Mouse (Mus musculus) hindbrain, embryonic 10.5 days (tissue): Measurements from ENCODE around the gene Olig2. TPM values are rescaled to one million over a fixed set of nuclear protein-coding genes. Genes with fewer than 3 reads are reported as not detected.

Experiments used
- DNase-seq: peaks from one replicate; pipeline ENCODE4 v3.0.0-alpha.2; 2017; ENCODE audit warnings: low spot score
- H3K27ac ChIP-seq: fragments of 300-500 bp; sonication (generic); 2 replicates; pipeline ENCODE4 v1.5.1; 2016; ENCODE audit warnings: mild to moderate bottlenecking, moderate library complexity
- H3K27me3 ChIP-seq: fragments of 300-500 bp; sonication (generic); 2 replicates; pipeline ENCODE4 v1.6.1; 2016; ENCODE audit warnings: mild to moderate bottlenecking; ENCODE audit not compliant: poor library complexity, insufficient read depth, severe bottlenecking
- H3K36me3 ChIP-seq: fragments of 300-500 bp; sonication (generic); 2 replicates; pipeline ENCODE4 v1.6.1; 2016; ENCODE audit warnings: mild to moderate bottlenecking, moderate library complexity
- H3K4me1 ChIP-seq: fragments of 300-500 bp; sonication (generic); replicated peaks from 2 replicates; pipeline ENCODE4 v1.6.1; 2016; ENCODE audit warnings: mild to moderate bottlenecking
- H3K4me3 ChIP-seq: fragments of 300-500 bp; sonication (generic); 2 replicates; pipeline ENCODE4 v1.5.1; 2016; ENCODE audit warnings: mild to moderate bottlenecking, moderate library complexity
- H3K9me3 ChIP-seq: fragments of 300-500 bp; sonication (generic); 2 replicates; pipeline ENCODE4 v1.6.1; 2016; ENCODE audit warnings: mild to moderate bottlenecking, moderate library complexity
- WGBS: fragments of 180-500 bp; shearing (Covaris S2); methylation state at CpG from one replicate; pipeline ENCODE4 v1.1.7; 2016; 5-methylcytosine and 5-hydroxymethylcytosine counted together
- polyA plus RNA-seq: library from polyadenylated mRNA; unstranded; fragments of >200 nt; fragmentation: Nextera tagmentation; extraction: Ambion mirVana; gene quantifications from 2 replicates; pipeline ENCODE4 v1.2.1, GENCODE M21; 2016

The Olig2 gene
- polyA plus RNA-seq, 1 experiment from 2014 or later, result 1.9 TPM

DNA sequence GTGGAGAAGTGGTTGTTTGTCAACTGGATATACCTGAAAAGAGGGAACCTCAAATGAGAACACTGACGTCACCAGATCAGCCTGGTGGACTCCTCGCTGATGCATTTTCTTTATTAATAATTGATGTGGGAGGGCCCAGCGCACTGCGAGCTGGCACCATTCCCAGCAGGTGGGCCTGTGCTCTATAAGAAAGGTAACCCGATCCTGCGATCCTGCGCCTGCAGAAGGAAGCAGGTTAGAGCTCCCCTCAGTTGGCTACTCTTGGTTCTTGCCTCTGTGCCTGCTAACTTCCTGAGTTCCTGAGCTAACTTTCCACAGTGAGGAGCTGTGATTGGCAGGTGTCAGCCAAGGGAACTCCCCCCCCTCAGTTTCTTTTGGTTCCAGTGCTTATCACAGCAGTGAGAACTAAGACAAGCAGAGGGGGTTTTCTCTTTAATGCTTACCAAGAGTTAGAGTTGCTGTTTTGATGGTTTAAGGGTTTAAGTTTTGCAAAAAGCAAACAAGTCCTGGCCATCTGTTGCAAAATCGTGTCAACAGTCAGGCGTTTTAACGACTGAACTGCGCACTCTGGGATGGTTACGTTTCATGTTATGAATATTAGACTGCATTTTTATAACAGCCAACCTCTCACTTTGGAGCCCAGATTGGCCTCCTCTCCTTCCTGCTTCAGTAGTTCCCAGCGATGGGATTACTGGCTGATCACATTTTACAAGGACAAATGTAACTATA, 43.6 kb downstream of the Olig2 start:
- H3K36me3 ChIP-seq, result no peaks in the 10 kb centered on the region
- no peak for DNase-seq
- H3K4me3 ChIP-seq, result peak overlapping the region; percentile 54
- H3K9me3 ChIP-seq, result no peaks in the 10 kb centered on the region
- 6% methylated on average over 13 of the region's 13 CpGs for WGBS
- H3K4me1 ChIP-seq, result peaks cover 26% of the 10 kb centered on the region
- no peak overlapping the region for H3K27ac ChIP-seq
- H3K27me3 ChIP-seq, result peaks cover 100% of the 10 kb centered on the region

DNA sequence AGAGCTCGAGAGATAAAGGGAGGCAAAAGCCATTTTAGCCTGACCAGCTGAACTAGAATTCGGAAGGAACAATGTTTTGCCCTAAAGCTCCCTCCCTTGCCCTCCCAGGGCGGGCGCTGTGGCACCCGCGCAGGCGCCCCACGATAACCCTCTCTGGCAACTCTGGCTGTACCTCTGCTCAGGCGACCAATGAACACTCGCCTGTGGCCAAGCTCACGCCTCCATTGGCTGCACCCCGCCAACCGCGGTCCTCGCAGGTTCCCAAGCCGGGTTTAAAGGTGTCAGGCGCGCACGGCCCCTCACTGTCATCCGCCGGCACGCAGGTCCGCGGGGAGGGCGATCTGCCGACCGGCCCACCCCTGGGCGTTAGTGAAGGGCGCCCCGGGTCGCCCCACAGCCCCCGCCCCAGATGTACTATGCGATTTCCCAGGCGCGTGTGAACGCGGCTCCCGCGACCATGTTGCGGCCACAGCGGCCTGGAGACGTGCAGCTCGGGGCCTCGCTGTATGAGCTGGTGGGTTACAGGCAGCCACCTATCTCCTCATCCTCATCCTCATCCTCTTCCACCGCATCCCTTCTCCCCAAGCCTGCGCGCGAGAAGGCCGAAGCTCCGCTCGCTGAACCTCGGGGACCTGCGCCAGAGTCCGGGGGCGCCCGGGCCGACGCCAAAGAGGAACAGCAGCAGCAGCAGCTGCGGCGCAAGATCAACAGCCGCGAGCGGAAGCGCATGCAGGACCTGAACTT, 44.4 kb downstream of the Olig2 start, which contains the start of gene Olig1:
TSS of gene Olig1 (plus strand) at position 305 of the 744 bp plus-strand sequence.
- no peaks in the 10 kb centered on the region for H3K36me3 ChIP-seq
- DNase-seq, result peak; percentile 70
- peak within 1 kb of the TSS; percentile 54 for H3K4me3 ChIP-seq
- WGBS, result under 1% methylated on average over 64 of the region's 64 CpGs
- peaks cover 100% of the 10 kb centered on the region for H3K27me3 ChIP-seq
- H3K4me1 ChIP-seq, result peaks cover 26% of the 10 kb centered on the region
- no peak within 1 kb of the TSS for H3K27ac ChIP-seq
- H3K9me3 ChIP-seq, result no peaks in the 10 kb centered on the region

DNA sequence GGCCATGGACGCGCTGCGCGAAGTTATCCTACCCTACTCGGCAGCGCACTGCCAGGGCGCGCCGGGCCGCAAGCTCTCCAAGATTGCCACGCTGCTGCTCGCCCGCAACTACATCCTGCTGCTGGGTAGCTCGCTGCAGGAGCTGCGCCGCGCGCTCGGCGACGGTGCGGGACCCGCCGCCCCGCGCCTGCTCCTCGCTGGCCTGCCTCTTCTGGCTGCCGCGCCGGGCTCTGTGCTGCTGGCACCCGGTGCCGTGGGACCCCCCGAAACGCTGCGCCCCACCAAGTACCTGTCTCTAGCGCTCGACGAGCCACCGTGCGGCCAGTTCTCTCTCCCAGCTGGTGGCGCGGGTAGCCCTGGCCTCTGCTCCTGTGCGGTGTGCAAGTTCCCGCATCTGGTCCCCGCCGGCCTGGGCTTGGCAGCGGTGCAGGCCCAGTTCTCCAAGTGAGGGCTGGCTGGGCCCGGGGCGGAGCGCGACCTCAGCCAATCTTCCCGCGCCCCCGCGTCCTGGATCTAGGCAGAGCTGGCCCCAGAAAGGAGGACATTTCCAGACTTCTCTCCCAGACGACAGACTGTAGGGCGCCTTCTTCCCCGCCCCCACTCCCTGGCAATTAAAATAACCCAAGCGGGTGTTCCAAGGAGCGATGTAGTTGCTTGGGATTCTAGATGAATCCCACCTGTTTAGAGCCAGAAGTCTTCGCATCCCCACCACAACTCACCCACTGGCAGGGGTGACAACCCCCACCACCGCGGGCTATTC, 45.1 kb downstream of the Olig2 start:
- under 1% methylated on average over 63 of the region's 63 CpGs for WGBS
- no peak overlapping the region for H3K27ac ChIP-seq
- peak; percentile 55 for DNase-seq
- H3K36me3 ChIP-seq, result no peaks in the 10 kb centered on the region
- H3K4me1 ChIP-seq, result peaks cover 26% of the 10 kb centered on the region
- peak overlapping the region; percentile 54 for H3K4me3 ChIP-seq
- H3K27me3 ChIP-seq, result peaks cover 100% of the 10 kb centered on the region
- H3K9me3 ChIP-seq, result no peaks in the 10 kb centered on the region

DNA sequence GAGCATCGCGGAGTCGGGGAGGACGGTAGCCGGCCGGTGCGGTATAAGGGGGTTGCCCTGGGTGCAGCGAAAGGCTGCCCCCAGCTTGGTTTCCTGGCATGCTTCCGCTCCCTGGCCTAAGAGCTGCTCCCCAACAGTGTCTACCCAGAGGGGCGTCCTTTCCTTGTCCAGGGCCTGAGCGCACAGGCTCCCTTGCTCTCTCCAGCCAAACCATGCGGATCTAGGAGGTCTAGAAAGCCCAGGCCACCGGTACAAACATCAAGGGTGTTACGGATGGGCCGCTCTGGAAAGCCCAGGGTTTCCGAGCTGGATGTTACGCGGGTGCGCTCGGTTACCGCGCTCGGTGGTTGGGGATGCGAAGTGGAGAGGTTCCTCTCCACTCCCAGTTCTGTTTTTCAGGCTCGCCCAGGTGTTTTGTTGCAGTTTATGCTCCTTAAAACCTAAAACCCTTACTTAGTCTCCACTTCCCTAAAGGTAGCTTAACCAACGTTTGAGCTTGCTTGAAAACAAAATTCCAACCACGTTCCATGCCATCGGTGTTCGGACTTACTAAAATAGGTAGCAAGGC, 45.8 kb downstream of the Olig2 start:
- no peak overlapping the region for H3K27ac ChIP-seq
- no peaks in the 10 kb centered on the region for H3K9me3 ChIP-seq
- no peaks in the 10 kb centered on the region for H3K36me3 ChIP-seq
- under 1% methylated on average over 29 of the region's 29 CpGs for WGBS
- H3K4me1 ChIP-seq, result peaks cover 26% of the 10 kb centered on the region
- peak; percentile 32 for DNase-seq
- peaks cover 100% of the 10 kb centered on the region for H3K27me3 ChIP-seq
- peak overlapping the region; percentile 54; the same call in 1 of the 2 replicates for H3K4me3 ChIP-seq

- WGBS, result 2% methylated on average over 20 of the region's 20 CpGs
- Histone ChIP-seq H3K4me1 (peaks cover 26% of the 10 kb centered on the region), H3K9me3 (no peaks in the 10 kb centered on the region), H3K36me3 (no peaks in the 10 kb centered on the region), H3K27ac (no peak overlapping the region), H3K27me3 (peaks cover 100% of the 10 kb centered on the region), H3K4me3 (no peak overlapping the region)
- no peak for DNase-seq
Measured at GRCm38 (mm10) chr16:91271634-91272033, 46.4 kb downstream of the Olig2 start.

Other genes starting within 250 kb of the Olig2 start
- 14.2 and 19.3 TPM in 2 replicates for gene Synj1, start 214.1 kb upstream of the Olig2 start, polyA plus RNA-seq
- gene Paxbp1, start 180.9 kb upstream of the Olig2 start, polyA plus RNA-seq, result 54.4 and 58.3 TPM in 2 replicates
- 0.11 and 0.27 TPM in 2 replicates for gene 4932438H23Rik, start 130.3 kb upstream of the Olig2 start, polyA plus RNA-seq
- gene Olig1, start 44.3 kb downstream of the Olig2 start, polyA plus RNA-seq, result 1.4 and 1.5 TPM in 2 replicates
- gene Ifnar2, start 147.3 kb downstream of the Olig2 start, polyA plus RNA-seq, result 27.8 and 29.3 TPM in 2 replicates
- gene Gm21970, start 166.3 kb downstream of the Olig2 start, polyA plus RNA-seq, result not detected in 2 replicates
- 7.1 and 8.6 TPM in 2 replicates for gene Il10rb, start 180.7 kb downstream of the Olig2 start, polyA plus RNA-seq